Mouse (Mus musculus) brain, embryonic 14.5 days (tissue): ENCODE measurements around the gene Sp2. TPM values are rescaled to one million over a fixed set of nuclear protein-coding genes. Genes with fewer than 3 reads are reported as not detected.

Source experiments
- DNase-seq: peaks from one replicate; pipeline ENCODE4 v3.0.0-alpha.2; 2011; ENCODE audit warnings: low read depth
- CTCF ChIP-seq: fragments of 200-500 bp; IDR thresholded peaks from 2 replicates; pipeline ENCODE4 v1.5.1; 2012; ENCODE audit warnings: inconsistent platforms, mild to moderate bottlenecking, moderate library complexity, borderline replicate concordance; ENCODE audit not compliant: insufficient read depth, insufficient read length; ENCODE audit errors: extremely low read depth
- POLR2A ChIP-seq: fragments of 200-500 bp; IDR thresholded peaks from 2 replicates; pipeline ENCODE4 v1.6.1; 2012; ENCODE audit warnings: mild to moderate bottlenecking, inconsistent platforms, borderline replicate concordance; ENCODE audit not compliant: poor library complexity, insufficient read depth, insufficient read length, severe bottlenecking; ENCODE audit errors: extremely low read depth
- polyA plus RNA-seq: library from polyadenylated mRNA; depleted of rRNA; stranded (reverse); fragments of >200 nt; gene quantifications from 2 replicates; pipeline ENCODE4 v1.2.3, GENCODE M21; 2012; rRNA removed

Gene Sp2
- 12.3 and 17.8 TPM in 2 replicates for polyA plus RNA-seq

DNA sequence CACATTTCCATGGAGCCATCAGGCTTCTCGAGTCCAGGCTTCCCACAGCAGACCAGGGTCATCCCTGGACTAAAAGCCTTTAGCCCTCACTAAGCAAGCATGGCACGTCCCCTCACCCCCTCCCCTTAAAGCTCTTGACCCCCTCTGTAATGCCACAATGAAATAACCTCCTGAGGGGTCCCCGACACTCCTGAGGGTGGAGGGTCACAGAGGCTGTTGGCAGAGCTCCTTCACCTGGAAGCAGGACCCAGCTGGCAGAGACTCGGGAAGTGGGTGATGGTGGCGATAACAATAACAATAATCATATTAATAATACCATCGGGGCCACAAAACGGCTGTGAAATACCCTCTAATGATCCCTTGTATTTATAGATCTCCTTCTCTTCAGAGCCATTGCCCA is at the start of gene Sp2:
TSS of gene Sp2 (minus strand) at position 101 of the 400 bp plus-strand sequence.
- no peak for DNase-seq
- TF ChIP-seq CTCF (no peak), POLR2A (no peak)

DNA sequence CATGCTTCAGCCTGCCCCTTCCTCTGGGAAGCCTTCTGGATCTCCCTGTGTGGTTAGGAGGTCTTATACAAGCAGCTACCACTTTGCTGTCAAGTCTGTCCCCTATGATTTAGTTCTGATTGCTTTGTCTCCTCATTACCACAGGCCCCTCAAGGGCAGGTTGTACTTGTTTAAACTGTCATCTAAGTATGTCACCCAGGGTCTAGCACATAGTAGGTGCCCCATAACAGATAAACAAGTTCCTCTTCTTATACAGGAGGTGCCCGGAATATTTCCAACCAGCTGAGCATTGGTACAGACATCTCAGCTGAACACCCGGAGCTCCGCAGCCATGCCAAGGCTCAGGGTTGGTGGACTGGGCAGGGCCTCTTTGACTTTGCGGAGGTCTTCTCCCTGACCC is 49.7 kb upstream of the Sp2 start:
- DNase-seq, result no peak
- TF ChIP-seq CTCF, result no peak

DNA sequence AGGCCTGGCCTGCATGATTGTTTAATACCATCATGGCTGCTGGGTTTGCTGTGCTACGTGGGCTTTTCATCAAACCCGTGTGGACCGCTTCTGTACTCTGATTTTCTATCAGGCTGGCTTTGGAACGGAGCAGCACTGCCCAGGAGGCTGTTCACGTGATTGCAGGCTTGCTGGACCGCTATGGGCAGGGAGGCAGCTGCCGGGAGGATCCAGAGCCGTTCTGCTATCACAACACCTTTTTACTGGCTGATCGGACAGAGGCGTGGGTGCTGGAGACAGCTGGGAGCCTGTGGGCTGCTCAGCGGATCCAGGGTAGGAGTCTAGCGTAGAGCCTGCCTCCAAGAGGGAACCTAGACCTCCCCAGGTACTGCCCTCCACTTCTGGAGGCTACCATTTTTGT is 49.2 kb upstream of the Sp2 start:
- no peak for DNase-seq
- TF ChIP-seq POLR2A (no peak), CTCF (no peak)

DNA sequence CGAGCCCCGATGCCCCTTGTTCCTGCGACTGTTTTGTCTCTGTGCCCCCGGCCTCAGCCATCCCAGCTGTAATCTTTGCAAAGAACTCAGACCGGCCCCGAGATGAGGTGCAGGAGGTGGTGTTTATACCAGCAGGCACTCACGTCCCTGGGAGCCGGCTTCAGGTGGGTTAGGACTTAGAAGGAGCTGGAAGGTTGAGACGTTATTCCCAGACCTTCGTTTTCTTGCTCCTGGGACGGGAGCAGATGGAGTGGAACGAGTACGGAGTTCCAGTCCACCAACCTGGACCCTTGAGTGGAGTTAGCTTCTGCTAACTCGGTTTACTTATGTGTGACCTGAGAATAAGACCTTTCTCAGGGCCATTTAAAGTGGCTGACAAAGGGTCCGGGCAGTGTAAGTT is 47.7 kb upstream of the Sp2 start:
- TF ChIP-seq CTCF (no peak), POLR2A (no peak)
- no peak for DNase-seq

GRCm38 (mm10) chr11:97029686-97030417 is 47.1 kb upstream of the Sp2 start, which contains the start of gene Scrn2:
TSS of gene Scrn2 (plus strand) at chr11:97029938.
- TF ChIP-seq POLR2A (no peak), CTCF (peak; percentile 87)

DNA sequence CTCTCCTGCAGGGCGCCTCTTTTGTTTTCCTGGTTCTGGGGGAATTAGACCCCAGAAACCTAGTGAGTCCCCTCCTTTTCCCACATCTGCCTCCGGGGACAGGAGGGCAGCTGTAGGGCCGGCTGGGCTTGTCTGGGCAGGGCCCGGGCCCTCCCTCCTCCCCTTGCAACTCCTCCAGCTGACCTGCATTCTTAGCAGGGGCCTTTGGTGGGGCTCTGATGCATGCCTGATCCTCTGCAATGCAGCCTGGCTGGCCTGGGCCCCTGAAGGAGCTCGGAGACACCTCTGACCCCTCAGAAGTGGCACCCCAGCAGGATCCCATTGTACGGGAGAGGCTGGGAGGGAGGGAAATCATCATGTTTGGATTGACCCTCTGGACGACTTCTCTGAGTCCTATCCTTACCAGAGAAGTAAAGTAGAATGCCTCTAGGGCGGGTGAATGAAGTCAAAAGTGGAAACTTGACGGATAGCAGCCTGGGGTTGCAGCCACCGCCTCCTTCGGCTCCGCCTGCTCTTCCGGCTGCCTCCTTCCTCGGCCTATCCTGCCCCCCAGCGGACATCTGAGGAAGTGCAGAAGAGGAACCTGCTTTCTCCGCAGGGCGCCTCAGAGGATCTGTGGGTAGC is 43.1 kb upstream of the Sp2 start:
- peak; percentile 90 for DNase-seq
- TF ChIP-seq CTCF, result peak; percentile 97
- TF ChIP-seq POLR2A, result no peak

More at GRCm38 (mm10) chr11:97029686-97030417, 47.1 kb upstream of the Sp2 start, which contains the start of gene Scrn2:
- peak; percentile 91 for DNase-seq

GRCm38 (mm10) chr11:97024977-97025376 is 42.2 kb upstream of the Sp2 start:
- DNase-seq, result no peak
- TF ChIP-seq POLR2A (no peak), CTCF (no peak)

DNA sequence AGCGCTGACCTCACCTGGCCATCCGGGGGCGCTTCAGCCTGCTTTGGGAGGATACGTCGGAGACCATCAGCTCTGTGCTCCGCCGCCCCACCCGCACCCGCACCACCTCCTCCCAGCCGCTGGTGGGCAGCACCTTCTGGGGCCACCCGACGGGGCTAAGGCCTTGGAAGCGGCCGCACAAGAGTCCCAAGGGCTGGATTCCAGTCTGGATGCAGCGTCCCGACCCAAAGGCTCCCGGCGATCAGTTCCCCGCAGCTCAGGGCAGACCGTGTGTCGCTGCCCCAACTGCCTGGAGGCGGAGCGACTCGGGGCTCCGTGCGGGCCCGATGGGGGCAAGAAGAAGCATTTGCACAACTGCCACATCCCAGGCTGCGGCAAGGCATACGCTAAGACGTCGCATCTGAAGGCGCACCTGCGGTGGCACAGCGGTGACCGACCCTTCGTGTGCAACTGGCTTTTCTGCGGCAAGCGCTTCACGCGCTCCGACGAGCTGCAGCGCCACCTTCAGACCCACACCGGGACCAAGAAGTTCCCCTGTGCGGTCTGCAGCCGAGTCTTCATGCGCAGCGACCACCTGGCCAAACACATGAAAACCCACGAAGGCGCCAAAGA is 39.2 kb upstream of the Sp2 start:
- TF ChIP-seq POLR2A (no peak), CTCF (peak; percentile 76)
- DNase-seq, result peak; percentile 77

DNA sequence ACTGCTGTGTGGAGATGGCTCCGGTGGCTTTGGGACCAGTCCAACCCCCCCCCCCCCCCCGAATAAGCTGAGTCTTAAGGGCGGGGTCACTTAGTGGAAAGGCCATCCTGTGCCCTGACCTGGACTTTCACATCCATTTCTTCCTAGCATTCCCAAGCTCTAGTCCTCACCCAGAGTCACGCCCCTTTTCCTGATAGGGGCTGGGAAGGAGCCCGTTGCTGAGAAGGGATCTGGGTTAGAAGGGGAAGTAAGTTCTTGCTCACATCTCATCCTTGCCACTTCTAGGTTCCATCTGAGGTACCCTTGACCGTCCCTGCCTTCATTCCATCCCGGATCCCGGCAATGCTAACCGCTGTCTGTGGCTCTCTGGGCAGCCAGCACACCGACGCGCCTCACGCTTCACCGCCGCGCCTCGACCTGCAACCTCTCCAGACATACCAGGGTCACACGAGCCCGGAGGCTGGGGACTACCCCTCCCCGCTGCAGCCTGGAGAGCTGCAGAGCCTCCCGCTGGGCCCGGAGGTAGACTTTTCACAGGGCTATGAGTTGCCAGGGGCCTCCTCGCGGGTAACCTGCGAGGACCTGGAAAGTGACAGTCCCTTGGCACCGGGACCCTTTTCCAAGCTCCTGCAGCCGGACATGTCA is 38.5 kb upstream of the Sp2 start:
- no peak for DNase-seq
- TF ChIP-seq POLR2A, result no peak
- no peak for TF ChIP-seq CTCF

- no peak for DNase-seq
- TF ChIP-seq POLR2A (no peak), CTCF (no peak)
These were observed 36.6 kb upstream of the Sp2 start for GRCm38 (mm10) chr11:97019345-97019708.

DNA sequence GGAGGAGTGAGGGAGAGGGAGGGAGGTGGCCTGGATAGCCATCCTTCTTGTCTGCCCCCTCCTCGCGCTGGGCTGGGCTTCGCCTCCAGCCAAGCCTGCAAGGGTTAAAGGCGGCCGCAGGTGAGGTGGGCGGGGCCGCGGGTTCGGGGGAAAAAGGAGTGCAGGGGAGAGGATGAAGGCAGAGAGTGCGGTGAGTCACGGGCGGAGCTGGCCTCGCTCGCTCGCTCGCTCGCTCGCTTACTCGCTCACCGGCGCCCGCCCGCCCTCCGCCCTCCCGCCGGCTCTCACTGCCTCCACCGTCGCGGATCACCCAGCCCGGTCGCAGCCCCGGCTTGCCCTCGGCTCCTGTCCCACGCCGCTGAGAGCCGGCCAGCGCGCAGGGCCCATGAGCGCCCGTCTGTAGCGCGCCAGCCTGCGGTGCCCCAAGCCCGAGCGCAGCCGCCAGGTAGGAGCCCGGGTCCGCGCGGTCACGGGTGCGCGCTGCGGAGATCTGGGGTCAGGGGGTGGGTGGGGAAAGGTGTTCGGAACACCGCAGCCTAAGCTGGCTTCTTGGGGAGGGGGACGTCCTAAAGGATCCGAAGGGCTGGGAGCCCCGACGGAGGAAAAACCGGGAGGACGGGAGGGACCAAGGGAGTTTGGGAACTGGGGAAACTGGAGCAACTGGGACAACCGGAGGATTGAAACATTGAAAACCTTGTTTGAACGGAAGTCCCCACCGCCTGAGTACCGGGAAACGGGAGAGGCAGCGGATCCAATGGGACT is 36.0 kb upstream of the Sp2 start:
- DNase-seq, result no peak
- no peak for TF ChIP-seq POLR2A
- TF ChIP-seq CTCF, result no peak
